Mouse (Mus musculus) liver (tissue): ENCODE results near the gene Igflr1.
A peak's percentile ranks its signal among the peaks of the same experiment; 100 is the strongest.

Experiments used
- DNase-seq: peaks from one replicate; pipeline ENCODE4 v3.0.0-alpha.2; 2020; ENCODE audit warnings: mixed read lengths

Gene Igflr1

DNA sequence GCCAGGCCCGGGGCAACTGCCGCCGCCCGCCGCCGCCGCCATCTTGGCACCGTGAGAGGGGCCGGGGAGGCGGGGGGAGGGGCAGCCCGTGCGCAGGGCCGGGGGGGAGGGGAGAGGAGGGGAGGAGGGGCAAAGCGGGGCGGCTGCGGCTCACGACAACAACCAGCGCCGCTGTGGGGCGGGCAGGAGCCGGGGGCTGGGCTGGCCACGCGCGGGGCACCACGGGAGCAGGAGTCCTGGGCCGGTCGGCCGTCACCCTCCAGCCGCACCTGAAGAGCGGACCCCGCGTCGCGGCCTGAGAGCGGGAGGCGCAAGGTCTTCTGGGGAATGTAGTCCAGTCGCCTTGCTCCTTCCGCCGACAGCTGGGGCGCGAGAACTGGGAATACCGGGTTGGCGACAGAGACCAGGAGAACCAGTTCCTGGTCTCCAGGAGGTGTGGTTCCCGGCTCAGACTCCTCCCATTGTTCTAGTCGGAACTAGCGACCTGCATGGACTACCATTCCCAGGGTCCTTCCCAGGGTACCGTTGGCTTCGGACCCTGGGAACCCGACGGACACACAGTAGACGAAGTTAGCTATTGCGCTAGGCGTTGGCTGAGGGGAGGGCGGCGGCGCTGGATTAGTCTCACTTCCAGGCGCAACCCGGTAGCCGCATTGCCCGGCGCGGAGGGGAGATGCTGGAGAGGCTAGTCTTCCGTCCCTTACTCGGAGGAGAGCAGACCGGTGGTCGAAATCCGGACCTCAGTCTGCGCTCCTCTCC lies 23.6 kb downstream of the Igflr1 start, which contains the start of gene Kmt2b:
Gene Kmt2b (minus strand): TSS at position 51 of the 759 bp plus-strand sequence.
- peak; percentile 98 for DNase-seq

GRCm38 (mm10) chr7:30589435-30590301 lies 24.4 kb downstream of the Igflr1 start:
- peak; percentile 86 for DNase-seq

DNA sequence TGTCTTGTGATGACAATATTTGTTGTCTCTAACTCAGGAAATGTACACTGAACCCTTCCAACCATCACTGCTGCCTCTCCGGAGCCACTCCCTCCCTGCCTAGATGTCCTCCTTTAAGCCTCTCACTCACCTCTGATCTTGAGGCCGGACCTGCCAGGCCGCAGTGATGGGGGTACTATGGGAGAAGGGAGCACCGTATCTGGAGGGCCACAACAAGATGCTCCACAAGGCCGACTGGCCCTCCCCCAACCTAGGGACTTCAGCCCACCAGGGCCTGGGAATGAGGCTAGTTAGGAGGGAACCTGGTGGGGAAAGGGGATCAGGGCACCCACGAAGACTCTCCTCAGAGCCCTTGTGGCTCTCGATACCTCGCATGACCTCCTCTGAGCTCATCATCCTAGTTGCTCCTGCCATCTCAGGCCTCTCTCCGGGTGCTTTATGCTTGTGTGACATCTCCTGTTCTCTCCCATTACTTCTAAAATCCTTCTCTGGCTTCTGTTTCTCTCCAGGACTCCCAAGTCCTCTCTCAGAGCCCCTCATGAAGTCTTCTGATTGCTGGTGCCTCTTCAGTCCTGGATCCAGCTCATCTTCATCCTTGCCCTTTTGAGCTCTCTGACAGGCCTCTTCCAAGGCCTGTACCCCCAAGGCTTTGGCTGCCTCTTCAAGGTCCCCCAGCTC lies 25.8 kb downstream of the Igflr1 start:
- DNase-seq, result no peak

- DNase-seq, result no peak
Measured at GRCm38 (mm10) chr7:30591605-30591951, 26.4 kb downstream of the Igflr1 start.

DNA sequence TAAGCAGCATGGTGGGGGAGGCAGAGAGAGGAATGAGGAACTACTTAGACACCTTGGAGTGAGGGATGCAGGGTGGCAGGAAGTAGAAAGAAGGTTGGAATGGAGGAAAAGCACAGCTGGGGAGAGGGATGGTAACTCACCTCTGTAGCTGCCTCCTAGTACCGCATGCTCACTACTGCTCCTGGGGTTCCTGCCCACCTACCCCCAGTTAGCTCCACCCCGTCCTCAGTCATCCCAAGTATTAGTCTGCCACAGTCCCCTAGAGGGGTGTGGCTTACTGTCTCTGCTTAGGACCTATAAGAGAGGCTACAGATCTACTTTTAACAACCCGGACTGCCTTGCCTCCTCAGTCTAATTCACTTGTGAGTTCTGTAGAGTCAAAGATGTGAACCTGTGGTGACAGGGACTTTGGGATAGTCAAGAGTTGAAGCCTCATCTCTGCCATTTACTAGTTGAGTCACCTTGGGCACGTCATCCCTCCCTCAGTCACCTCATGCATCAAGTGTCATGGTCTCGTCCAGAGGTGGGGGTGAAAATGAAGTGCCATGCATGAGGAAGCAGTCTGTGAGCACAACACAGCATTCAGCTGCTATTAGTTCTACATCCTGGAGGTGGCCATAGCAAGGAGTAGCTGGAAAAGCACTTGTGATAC lies 27.7 kb downstream of the Igflr1 start:
- no peak for DNase-seq

GRCm38 (mm10) chr7:30593579-30594509 lies 28.6 kb downstream of the Igflr1 start:
- DNase-seq, result no peak

- no peak for DNase-seq
Measured at GRCm38 (mm10) chr7:30594510-30595024, 29.3 kb downstream of the Igflr1 start.

- no peak for DNase-seq
Measured at GRCm38 (mm10) chr7:30596093-30596492, 30.9 kb downstream of the Igflr1 start.

DNA sequence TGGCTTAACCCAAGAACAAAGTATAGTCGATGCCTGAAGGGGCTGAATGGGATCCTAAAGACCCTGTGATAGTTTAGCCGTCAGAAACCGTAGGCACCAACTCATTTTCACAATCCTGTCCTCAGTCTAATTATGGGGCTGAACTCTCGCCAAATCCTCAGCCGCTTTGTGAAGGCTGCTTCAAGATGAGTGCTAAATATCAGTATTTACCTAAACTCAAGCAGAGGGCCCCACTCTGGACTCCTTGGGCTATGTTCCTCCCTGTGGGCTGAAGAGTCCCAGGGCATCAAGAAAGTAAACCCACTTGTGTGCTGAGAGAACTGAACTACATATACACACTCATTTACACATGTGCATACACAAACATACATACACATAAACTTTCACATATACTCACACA lies 31.6 kb downstream of the Igflr1 start:
- no peak for DNase-seq

DNA sequence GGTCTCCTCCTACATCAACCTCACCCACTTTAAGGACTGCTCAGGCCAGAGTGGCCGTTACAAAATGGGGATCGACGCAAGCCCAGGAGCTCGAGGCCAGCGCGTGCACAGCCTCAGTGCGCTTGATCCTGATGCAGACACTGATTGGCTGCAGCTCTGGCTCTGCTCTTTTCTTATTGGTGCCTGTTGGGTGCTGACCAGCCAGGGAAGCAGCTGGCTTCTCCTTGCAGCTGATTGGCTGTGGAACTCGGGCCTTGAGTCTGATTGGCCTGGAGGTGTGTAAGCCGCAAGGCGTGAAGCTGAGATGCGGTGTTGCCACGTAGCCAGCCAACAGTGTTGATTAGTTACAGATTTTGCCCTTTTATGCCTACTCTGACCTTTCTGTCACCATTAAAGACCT lies 33.6 kb downstream of the Igflr1 start, which contains the start of gene Zbtb32:
Gene Zbtb32 (minus strand): TSS at position 124 of the 400 bp plus-strand sequence.
- no peak for DNase-seq

GRCm38 (mm10) chr7:30599933-30600353 lies 34.7 kb downstream of the Igflr1 start:
- peak; percentile 90 for DNase-seq

DNA sequence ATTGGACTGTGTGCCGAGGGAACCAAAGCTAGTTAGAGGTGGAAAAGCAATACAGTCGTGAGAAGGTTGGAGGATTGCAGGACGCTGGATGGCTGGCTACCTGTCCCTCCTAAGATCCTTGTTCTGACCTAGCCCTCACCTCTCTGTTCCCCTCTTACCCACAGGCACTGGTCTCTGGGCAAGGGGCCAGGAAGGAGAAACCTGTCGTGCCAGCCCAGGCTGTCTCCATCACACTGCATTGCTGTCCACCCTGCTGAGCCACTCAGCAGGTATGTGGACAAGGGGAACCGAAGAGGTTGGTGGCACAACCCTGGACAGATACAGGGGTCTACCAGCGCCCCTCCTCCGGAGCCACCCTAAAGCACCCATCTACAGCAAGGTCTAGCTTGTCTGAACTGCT lies 35.4 kb downstream of the Igflr1 start:
- no peak for DNase-seq

GRCm38 (mm10) chr7:30602583-30602982 lies 37.4 kb downstream of the Igflr1 start:
- no peak for DNase-seq

- DNase-seq, result no peak
Measured at GRCm38 (mm10) chr7:30604424-30604823, 39.2 kb downstream of the Igflr1 start.

- no peak for DNase-seq
Measured at GRCm38 (mm10) chr7:30604944-30605343, 39.7 kb downstream of the Igflr1 start.

- DNase-seq, result peak; percentile 72
Measured at GRCm38 (mm10) chr7:30607706-30608309, 42.6 kb downstream of the Igflr1 start.

DNA sequence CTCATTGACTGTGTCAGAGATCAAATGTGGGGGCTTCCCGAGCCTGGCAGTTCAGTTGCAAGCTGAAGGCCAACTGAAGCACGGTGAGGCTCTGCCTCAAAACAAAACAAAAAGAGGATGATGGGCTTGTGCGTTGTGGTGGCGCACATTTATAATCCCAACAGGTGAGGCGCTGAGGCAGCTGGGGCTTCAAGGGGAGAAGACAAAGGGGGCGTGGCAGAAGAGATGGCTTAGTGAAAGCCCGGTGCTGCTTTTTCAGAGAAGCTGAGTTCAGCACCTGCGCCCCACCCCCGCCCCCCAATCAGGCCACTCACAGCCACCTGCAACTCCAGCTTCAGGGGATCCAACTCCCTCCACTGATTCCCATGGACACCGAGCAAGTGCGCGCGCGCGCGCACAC lies 43.2 kb downstream of the Igflr1 start:
- DNase-seq, result no peak

DNA sequence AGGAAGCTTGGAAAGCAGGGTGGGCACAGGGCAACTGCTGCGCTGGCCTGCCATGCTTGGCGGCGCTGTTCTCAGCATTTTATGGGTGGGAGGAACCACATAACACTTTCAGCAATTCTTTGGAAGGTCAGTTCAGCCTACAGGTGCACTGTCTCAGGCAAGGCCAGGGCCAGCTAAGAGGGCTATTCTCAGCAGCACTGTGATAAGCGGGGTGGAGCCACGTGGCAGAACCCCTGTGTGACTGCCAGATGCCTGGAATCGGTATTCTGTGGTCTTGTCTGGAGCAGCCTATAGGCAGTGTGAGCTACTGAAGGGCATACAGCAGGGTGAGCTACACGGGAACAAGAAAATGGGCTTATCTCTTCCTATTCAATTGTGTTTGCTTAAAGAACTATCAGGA lies 44.8 kb downstream of the Igflr1 start:
- DNase-seq, result no peak

DNA sequence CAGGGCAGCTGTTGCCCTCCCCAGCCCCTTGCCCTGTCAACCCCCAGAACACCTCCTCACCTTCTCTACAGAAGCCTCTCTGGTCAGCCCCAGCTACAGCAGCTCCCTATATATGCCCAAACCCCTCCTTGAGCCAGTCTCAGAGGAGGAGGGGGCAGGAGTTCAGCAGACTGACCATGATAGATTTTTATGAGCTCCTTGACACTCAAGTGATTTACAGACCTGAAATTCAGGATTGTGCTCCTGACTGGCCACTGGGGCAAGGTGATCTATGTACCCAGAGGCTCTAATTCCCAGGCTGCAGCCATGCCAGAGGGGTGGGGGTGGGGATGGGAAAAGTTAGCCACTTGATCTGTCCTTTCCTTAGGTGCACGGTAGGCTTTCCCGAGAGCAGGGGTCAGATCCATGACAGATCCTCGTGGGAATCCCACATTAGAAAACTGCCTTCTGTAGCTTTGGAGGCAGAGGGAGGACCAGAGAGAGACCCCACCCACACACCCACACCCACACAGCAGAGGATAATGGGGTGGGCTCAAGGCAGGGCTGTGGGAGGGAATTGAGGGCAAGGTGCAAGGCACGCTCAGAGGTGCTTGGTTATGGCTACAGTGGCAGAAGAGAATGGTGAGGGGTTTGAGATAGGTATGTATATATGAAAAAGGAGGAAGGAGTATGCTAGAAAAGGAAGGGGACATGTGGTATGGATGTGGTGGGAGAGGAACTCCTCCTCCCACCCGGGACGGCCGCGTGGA lies 47.6 kb downstream of the Igflr1 start, which contains the start of gene Upk1a:
Gene Upk1a (minus strand): TSS at position 194 of the 749 bp plus-strand sequence.
- DNase-seq, result no peak

- DNase-seq, result peak; percentile 69
Measured at GRCm38 (mm10) chr7:30613529-30614112, 48.4 kb downstream of the Igflr1 start.
